17 mouse cellular contexts compared by ENCODE assay signal in the genomic region with DNA sequence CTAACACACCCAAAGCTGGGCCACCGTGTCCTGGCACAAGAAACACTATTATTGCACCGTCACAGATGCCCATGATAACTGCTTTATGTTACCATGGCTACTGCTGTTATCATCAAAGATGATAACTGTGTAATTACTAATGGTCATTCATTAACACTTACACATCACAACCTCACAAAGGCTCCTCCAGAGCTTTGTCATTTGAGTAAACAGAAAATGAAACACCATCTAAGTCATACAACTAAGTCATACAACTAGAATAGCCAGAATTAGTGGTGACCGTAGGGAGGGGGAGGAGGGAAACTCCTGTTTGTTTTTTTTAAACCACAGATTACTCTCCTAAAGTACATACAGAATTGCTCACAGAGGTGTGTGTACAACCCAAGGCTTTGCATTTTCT.
"Had no signal": no experiment of that assay in that cellular context is flagged by ENCODE, and none has a peak within 500 bp of the region (broad histone marks: within the 10 kb centered on the region; RNA-seq: fewer than 3 reads in every experiment).

No protein-coding gene starts in this region.

- H3K27ac ChIP-seq: liver, embryonic 15.5 days; lung, embryonic 15.5 days; macrophage; midbrain, embryonic 13.5 days; midbrain, embryonic 15.5 days; neural tube, embryonic 12.5 days had no signal

- H3K36me3 ChIP-seq: liver, embryonic 15.5 days; lung, embryonic 15.5 days; midbrain, embryonic 13.5 days; midbrain, embryonic 15.5 days; neural tube, embryonic 12.5 days had no signal

- H3K4me1 ChIP-seq: liver, embryonic 15.5 days; lung, embryonic 15.5 days; megakaryocyte, embryonic 14.5 days; midbrain, embryonic 13.5 days; midbrain, embryonic 15.5 days; neural tube, embryonic 12.5 days had no signal

- ATAC-seq: liver, postnatal 0 days; lung, postnatal 0 days; midbrain, embryonic 13.5 days; midbrain, embryonic 15.5 days had no signal

- DNase-seq: liver, postnatal 0 days; lung, adult 2 months; lung, postnatal 14 days; lung, postnatal 36 days; right cerebral cortex, postnatal 14 days; thymus, adult 2 months; thymus, postnatal 25 days; thymus, postnatal 4 days had no signal

- H3K4me2 ChIP-seq: liver, embryonic 15.5 days; lung, embryonic 15.5 days; midbrain, embryonic 11.5 days; midbrain, embryonic 13.5 days; midbrain, embryonic 15.5 days; neural tube, embryonic 12.5 days had no signal

- H3K9ac ChIP-seq: liver, embryonic 15.5 days; liver, postnatal 0 days; lung, embryonic 15.5 days; midbrain, embryonic 13.5 days; midbrain, embryonic 15.5 days; neural tube, embryonic 12.5 days had no signal

- H3K4me3 ChIP-seq: liver, embryonic 15.5 days; lung, embryonic 15.5 days; megakaryocyte, embryonic 14.5 days; midbrain, embryonic 13.5 days; midbrain, embryonic 15.5 days; neural tube, embryonic 12.5 days had no signal

- H3K27me3 ChIP-seq: liver, embryonic 15.5 days; lung, embryonic 15.5 days; megakaryocyte, embryonic 14.5 days; midbrain, embryonic 13.5 days; midbrain, embryonic 15.5 days; neural tube, embryonic 12.5 days had no signal

- H3K9me3 ChIP-seq: liver, embryonic 15.5 days; lung, embryonic 15.5 days; megakaryocyte, embryonic 14.5 days; midbrain, embryonic 13.5 days; midbrain, embryonic 15.5 days; neural tube, embryonic 12.5 days had no signal
